Mouse (Mus musculus): ENCODE results near the gene 4933421I07Rik. TPM values are rescaled to one million over a fixed set of nuclear protein-coding genes. Genes with fewer than 3 reads are reported as not detected.

4933421I07Rik gene
- not detected for total RNA-seq (2021)
- polyA plus RNA-seq (2012; rRNA removed): not detected in 2 replicates
- long read RNA-seq: 0 reads

DNA sequence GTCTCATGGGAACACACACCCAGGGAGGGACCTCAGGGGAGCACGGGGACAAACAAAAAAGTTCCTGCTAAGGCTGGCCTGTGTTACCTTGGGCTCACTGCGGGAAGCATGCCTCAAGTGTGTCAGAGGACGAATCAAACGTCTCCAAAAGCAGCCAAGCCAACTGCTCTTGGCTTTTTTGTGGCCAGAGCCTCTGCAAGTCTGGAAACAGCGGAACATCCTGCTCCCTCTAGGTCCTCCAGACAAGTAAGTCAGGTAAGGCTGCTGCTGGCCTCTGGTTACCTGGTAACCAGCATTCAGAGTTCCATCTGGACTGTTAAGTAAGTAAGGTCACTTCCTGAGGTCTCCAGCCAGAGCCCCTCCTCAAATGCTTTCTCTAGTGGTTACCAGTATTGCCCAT lies at the start of gene 4933421I07Rik:
Gene 4933421I07Rik, minus strand, starts transcription at position 271 of the 400 bp plus-strand sequence.
- no peak for DNase-seq

DNA sequence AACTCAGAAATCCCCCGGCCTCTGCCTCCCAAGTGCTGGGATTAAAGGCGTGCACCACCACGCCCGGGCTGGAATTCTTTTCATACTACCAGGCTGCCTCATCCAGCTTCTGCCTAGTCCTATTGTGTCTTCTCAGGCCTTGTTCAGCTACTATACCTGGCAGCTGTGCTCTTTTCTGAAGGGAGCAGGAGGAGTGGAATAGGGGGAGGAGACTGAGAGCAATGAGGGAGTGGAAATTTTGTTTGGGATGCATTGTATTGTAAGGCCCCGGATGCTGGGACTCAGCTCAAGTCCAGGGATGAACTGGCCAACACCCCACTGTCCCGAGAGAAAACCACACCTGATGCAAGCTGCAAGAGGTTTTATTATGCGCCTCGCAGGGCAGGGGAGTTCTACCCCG lies 49.4 kb upstream of the 4933421I07Rik start:
- TF ChIP-seq EP300 (IDR thresholded peaks at IDR 0.05; ENCODE audit: insufficient read depth, low read depth, low read length) (no peak), POLR2A (IDR thresholded peaks at IDR 0.05; ENCODE audit: insufficient read depth, low read depth, low read length) (no peak), CTCF (IDR thresholded peaks at IDR 0.05) (no peak)
- Histone ChIP-seq H3K79me2 (replicated peaks; ENCODE audit: control insufficient read depth, insufficient read depth, low read length) (no peaks in the 10 kb centered on the region), H3K36me3 (ENCODE audit: control insufficient read depth, insufficient read depth, low read length) (no peaks in the 10 kb centered on the region), H3K27ac (no peak overlapping the region), H3K27me3 (ENCODE audit: control insufficient read depth, insufficient read depth, low read length) (no peaks in the 10 kb centered on the region), H3K4me1 (ENCODE audit: control insufficient read depth, insufficient read depth, low read length) (no peaks in the 10 kb centered on the region), H3K4me3 (no peak overlapping the region), H3K9ac (ENCODE audit: low read depth, low read length) (no peak overlapping the region)
- WGBS: 90% methylated on average over 9 of the region's 9 CpGs
- intact Hi-C loops (cut with DNase I): no loop called here
- DNase-seq: no peak

More for the DNA sequence above, at the start of gene 4933421I07Rik:
- WGBS: 54% methylated on average over 5 of the region's 5 CpGs
- Histone ChIP-seq H3K4me3 (no peak within 1 kb of the TSS), H3K36me3 (ENCODE audit: control insufficient read depth, insufficient read depth, low read length) (no peaks in the 10 kb centered on the region), H3K27ac (no peak within 1 kb of the TSS), H3K79me2 (replicated peaks; ENCODE audit: control insufficient read depth, insufficient read depth, low read length) (no peaks in the 10 kb centered on the region), H3K4me1 (ENCODE audit: control insufficient read depth, insufficient read depth, low read length) (no peaks in the 10 kb centered on the region), H3K9ac (ENCODE audit: low read depth, low read length) (no peak within 1 kb of the TSS), H3K27me3 (ENCODE audit: control insufficient read depth, insufficient read depth, low read length) (no peaks in the 10 kb centered on the region)
- intact Hi-C loops (cut with DNase I): no loop called here
- TF ChIP-seq CTCF (IDR thresholded peaks at IDR 0.05) (no peak), EP300 (IDR thresholded peaks at IDR 0.05; ENCODE audit: insufficient read depth, low read depth, low read length) (no peak), POLR2A (IDR thresholded peaks at IDR 0.05; ENCODE audit: insufficient read depth, low read depth, low read length) (no peak)

GRCm38 (mm10) chr7:42496202-42496601 lies 48.3 kb upstream of the 4933421I07Rik start:
- intact Hi-C loops (cut with DNase I): no loop called here
- Histone ChIP-seq H3K27me3 (ENCODE audit: control insufficient read depth, insufficient read depth, low read length) (no peaks in the 10 kb centered on the region), H3K4me1 (ENCODE audit: control insufficient read depth, insufficient read depth, low read length) (no peaks in the 10 kb centered on the region), H3K36me3 (ENCODE audit: control insufficient read depth, insufficient read depth, low read length) (no peaks in the 10 kb centered on the region), H3K9ac (ENCODE audit: low read depth, low read length) (no peak overlapping the region), H3K27ac (no peak overlapping the region), H3K79me2 (replicated peaks; ENCODE audit: control insufficient read depth, insufficient read depth, low read length) (no peaks in the 10 kb centered on the region), H3K4me3 (no peak overlapping the region)
- WGBS: 91% methylated on average over 1 of the region's 1 CpGs
- DNase-seq: no peak
- TF ChIP-seq EP300 (IDR thresholded peaks at IDR 0.05; ENCODE audit: insufficient read depth, low read depth, low read length) (no peak), POLR2A (IDR thresholded peaks at IDR 0.05; ENCODE audit: insufficient read depth, low read depth, low read length) (no peak), CTCF (IDR thresholded peaks at IDR 0.05) (no peak)

DNA sequence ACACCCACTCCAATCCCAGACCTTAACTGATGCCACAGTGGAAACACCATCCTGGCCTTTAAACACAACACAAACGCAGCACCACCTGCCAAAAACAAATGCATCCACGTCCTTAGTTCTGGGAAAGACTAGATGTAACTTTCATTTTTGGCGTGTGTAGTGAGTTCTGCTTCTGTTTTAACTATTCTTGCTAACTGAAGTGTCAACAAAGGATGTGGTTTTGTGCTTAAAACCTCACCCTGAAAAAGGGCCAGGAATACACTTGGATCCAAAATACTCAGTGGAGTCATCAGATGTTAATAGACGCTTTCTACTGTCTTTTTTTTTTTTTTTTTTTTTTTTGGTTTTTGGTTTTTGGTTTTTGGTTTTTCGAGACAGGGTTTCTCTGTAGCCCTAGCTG lies 42.9 kb upstream of the 4933421I07Rik start:
- Histone ChIP-seq H3K27ac (no peak overlapping the region), H3K9ac (ENCODE audit: low read depth, low read length) (no peak overlapping the region), H3K4me1 (ENCODE audit: control insufficient read depth, insufficient read depth, low read length) (no peaks in the 10 kb centered on the region), H3K79me2 (replicated peaks; ENCODE audit: control insufficient read depth, insufficient read depth, low read length) (no peaks in the 10 kb centered on the region), H3K4me3 (no peak overlapping the region), H3K36me3 (ENCODE audit: control insufficient read depth, insufficient read depth, low read length) (no peaks in the 10 kb centered on the region), H3K27me3 (ENCODE audit: control insufficient read depth, insufficient read depth, low read length) (no peaks in the 10 kb centered on the region)
- intact Hi-C loops (cut with DNase I): no loop called here
- 71% methylated on average over 5 of the region's 5 CpGs for WGBS
- TF ChIP-seq CTCF (IDR thresholded peaks at IDR 0.05): no peak
- no peak for TF ChIP-seq POLR2A (IDR thresholded peaks at IDR 0.05; ENCODE audit: insufficient read depth, low read depth, low read length)
- TF ChIP-seq EP300 (IDR thresholded peaks at IDR 0.05; ENCODE audit: insufficient read depth, low read depth, low read length): no peak
- DNase-seq: no peak

- Histone ChIP-seq H3K79me2 (replicated peaks; ENCODE audit: control insufficient read depth, insufficient read depth, low read length) (no peaks in the 10 kb centered on the region), H3K27me3 (ENCODE audit: control insufficient read depth, insufficient read depth, low read length) (no peaks in the 10 kb centered on the region), H3K4me1 (ENCODE audit: control insufficient read depth, insufficient read depth, low read length) (no peaks in the 10 kb centered on the region), H3K36me3 (ENCODE audit: control insufficient read depth, insufficient read depth, low read length) (no peaks in the 10 kb centered on the region), H3K9ac (ENCODE audit: low read depth, low read length) (no peak overlapping the region), H3K27ac (no peak overlapping the region), H3K4me3 (no peak overlapping the region)
- WGBS: 88% methylated on average over 4 of the region's 4 CpGs
- DNase-seq: no peak
- intact Hi-C loops (cut with DNase I): no loop called here
- no peak for TF ChIP-seq EP300 (IDR thresholded peaks at IDR 0.05; ENCODE audit: insufficient read depth, low read depth, low read length)
- TF ChIP-seq CTCF (IDR thresholded peaks at IDR 0.05): no peak
- no peak for TF ChIP-seq POLR2A (IDR thresholded peaks at IDR 0.05; ENCODE audit: insufficient read depth, low read depth, low read length)
These were observed 42.4 kb upstream of the 4933421I07Rik start for GRCm38 (mm10) chr7:42490358-42490757.

GRCm38 (mm10) chr7:42454640-42455039 lies 6.7 kb upstream of the 4933421I07Rik start:
- no peaks in the 10 kb centered on the region for H3K4me1 ChIP-seq (ENCODE audit: control insufficient read depth, insufficient read depth, low read length)
- no peaks in the 10 kb centered on the region for H3K36me3 ChIP-seq (ENCODE audit: control insufficient read depth, insufficient read depth, low read length)
- WGBS: 56% methylated on average over 4 of the region's 4 CpGs
- no peaks in the 10 kb centered on the region for H3K79me2 ChIP-seq (replicated peaks; ENCODE audit: control insufficient read depth, insufficient read depth, low read length)
- H3K27me3 ChIP-seq (ENCODE audit: control insufficient read depth, insufficient read depth, low read length): no peaks in the 10 kb centered on the region
- intact Hi-C loops (cut with DNase I): no loop called here
- H3K9ac ChIP-seq (ENCODE audit: low read depth, low read length): no peak overlapping the region
- H3K27ac ChIP-seq: no peak overlapping the region
- H3K4me3 ChIP-seq: no peak overlapping the region
- TF ChIP-seq EP300 (IDR thresholded peaks at IDR 0.05; ENCODE audit: insufficient read depth, low read depth, low read length) (no peak), POLR2A (IDR thresholded peaks at IDR 0.05; ENCODE audit: insufficient read depth, low read depth, low read length) (no peak), CTCF (IDR thresholded peaks at IDR 0.05) (no peak)
- DNase-seq: no peak
